Mouse (Mus musculus) hindbrain, postnatal 0 days (tissue): ENCODE measurements at regions not wholly inside any gene's neighbourhood (a gene's known extent, or its start where the extent isn't known, plus 50 kb on each side); places are given as distances from the start of the nearest gene placed in this dataset.

Experiments
- ATAC-seq: fragments of 200-750 bp; cut with Nextera tagmentation; 2 replicates; pipeline ENCODE4 v1.8.0; 2017; ENCODE audit warnings: mild to moderate bottlenecking, moderate TSS enrichment, moderate library complexity
- DNase-seq: peaks from one replicate; pipeline ENCODE4 v3.0.0-alpha.2; 2015; ENCODE audit warnings: low spot score
- H3K27ac ChIP-seq: fragments of 300-500 bp; sonication (generic); 2 replicates; pipeline ENCODE4 v1.5.1; 2014; ENCODE audit warnings: mild to moderate bottlenecking
- H3K27me3 ChIP-seq: fragments of 300-500 bp; sonication (generic); 2 replicates; pipeline ENCODE4 v1.6.1; 2014; ENCODE audit warnings: low read length, mixed read lengths; ENCODE audit not compliant: insufficient read depth
- H3K36me3 ChIP-seq: fragments of 300-500 bp; sonication (generic); 2 replicates; pipeline ENCODE4 v1.6.1; 2014; ENCODE audit warnings: low read length, mixed read lengths; ENCODE audit not compliant: insufficient read depth
- H3K4me1 ChIP-seq: fragments of 300-500 bp; sonication (generic); 2 replicates; pipeline ENCODE4 v1.6.1; 2014; ENCODE audit warnings: antibody characterized with exemption, low read length, mixed read lengths; ENCODE audit not compliant: insufficient read depth
- H3K4me2 ChIP-seq: fragments of 300-500 bp; sonication (generic); 2 replicates; pipeline ENCODE4 v1.6.1; 2014; ENCODE audit warnings: low read depth, mild to moderate bottlenecking, low read length, moderate library complexity, mixed read lengths
- H3K4me3 ChIP-seq: fragments of 300-500 bp; sonication (generic); 2 replicates; pipeline ENCODE4 v1.5.1; 2014; ENCODE audit warnings: low read length
- H3K9ac ChIP-seq: fragments of 300-500 bp; sonication (generic); replicated peaks from 2 replicates; pipeline ENCODE4 v1.6.1; 2014; ENCODE audit warnings: mild to moderate bottlenecking, low read length, moderate library complexity, mixed read lengths
- H3K9me3 ChIP-seq: fragments of 300-500 bp; sonication (generic); 2 replicates; pipeline ENCODE4 v1.6.1; 2016; ENCODE audit warnings: low read length, mixed read lengths
- CTCF ChIP-seq: IDR thresholded peaks from 2 replicates; pipeline ENCODE4 v1.5.1; 2016; ENCODE audit warnings: antibody characterized with exemption, control low read depth, low read depth
- WGBS: fragments of 180-500 bp; shearing (Covaris S2); extraction: QIAGEN DNeasy Blood & Tissue Kit; methylation state at CpG from one replicate; pipeline ENCODE4 v1.1.7; 2014; 5-methylcytosine and 5-hydroxymethylcytosine counted together

DNA sequence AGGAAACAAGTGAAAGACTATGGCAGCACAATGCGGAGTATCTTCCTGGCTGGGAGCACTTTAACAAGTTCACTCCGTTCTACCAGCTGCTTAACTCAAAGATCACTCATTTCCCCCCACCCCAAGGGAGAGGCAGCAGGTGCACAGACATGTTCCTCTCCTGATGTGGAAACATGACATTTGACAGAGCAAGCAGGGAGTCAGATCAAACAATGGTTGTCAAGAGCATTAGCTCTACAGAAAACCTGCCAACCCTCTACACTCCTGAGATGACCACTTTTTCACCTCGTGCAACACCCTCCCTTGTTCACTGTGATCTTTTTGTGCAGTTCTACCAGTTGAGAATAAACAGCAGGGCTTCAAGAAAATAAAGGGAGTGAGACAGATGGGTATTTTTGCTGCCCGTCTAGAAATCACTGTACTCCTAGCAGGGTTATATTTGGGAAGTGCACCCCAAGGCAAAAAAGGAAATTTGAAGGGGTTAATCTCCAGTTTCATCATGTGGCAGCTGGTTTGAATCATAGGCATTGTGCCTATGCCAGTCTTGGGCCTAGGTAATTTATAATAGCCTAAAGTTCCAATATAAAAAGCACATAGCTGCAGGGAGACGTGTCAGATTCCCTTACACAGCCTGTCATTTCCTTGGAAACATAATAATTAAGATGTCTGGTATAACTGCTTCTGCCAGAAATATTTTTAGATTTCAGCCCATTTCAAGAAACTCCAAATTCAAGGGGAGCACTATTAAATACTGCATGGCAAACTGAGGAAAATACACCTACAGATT is 210.5 kb upstream of the Epha6 start:
- no peak for TF ChIP-seq CTCF
- no peaks in the 10 kb centered on the region for H3K9me3 ChIP-seq
- ATAC-seq (peak; percentile 81), DNase-seq (peak; percentile 53)
- H3K27ac ChIP-seq: no peak overlapping the region
- H3K4me2 ChIP-seq: no peak overlapping the region
- no peaks in the 10 kb centered on the region for H3K27me3 ChIP-seq
- 20% methylated on average over 5 of the region's 5 CpGs for WGBS
- H3K4me3 ChIP-seq: no peak overlapping the region
- peaks cover 3% of the 10 kb centered on the region; the same call in 1 of the 2 replicates for H3K4me1 ChIP-seq
- no peaks in the 10 kb centered on the region for H3K36me3 ChIP-seq
- H3K9ac ChIP-seq: no peak overlapping the region

- WGBS: 83% methylated on average over 4 of the region's 4 CpGs
- TF ChIP-seq CTCF: no peak
- H3K9me3 ChIP-seq: no peaks in the 10 kb centered on the region
- H3K4me3 ChIP-seq: no peak overlapping the region
- DNase-seq (no peak), ATAC-seq (no peak)
- H3K27me3 ChIP-seq: no peaks in the 10 kb centered on the region
- no peaks in the 10 kb centered on the region for H3K4me1 ChIP-seq
- H3K9ac ChIP-seq: no peak overlapping the region
- no peak overlapping the region for H3K27ac ChIP-seq
- no peak overlapping the region for H3K4me2 ChIP-seq
- H3K36me3 ChIP-seq: no peaks in the 10 kb centered on the region
These were observed 195.4 kb upstream of the Epha6 start for GRCm38 (mm10) chr16:60800746-60801145.
